Mouse (Mus musculus): ENCODE data around the gene Olfr105-ps.

The Olfr105-ps gene

GRCm38 (mm10) chr17:37378733-37379132, at the start of gene Olfr105-ps:
Olfr105-ps (plus strand) TSS chr17:37379033.
- no peak for DNase-seq

DNA sequence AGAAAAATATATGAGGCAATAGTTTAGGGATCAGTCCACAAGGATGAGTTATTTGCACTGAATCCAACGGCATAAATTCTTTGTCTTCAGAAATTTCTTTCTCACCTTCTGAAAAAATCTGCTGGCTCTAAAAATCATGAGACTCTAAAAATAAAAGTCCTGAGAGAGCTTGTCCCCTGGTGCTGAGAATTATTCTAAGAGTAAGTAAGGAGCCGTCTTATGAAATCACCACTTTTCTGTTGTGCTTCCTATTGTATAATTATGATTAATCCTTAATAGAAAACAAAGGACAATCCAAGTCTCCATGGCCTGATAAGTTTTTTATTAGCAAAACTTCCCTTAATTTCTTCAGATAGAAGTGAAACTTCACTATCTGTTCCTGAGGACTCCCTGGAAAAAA, 39.2 kb upstream of the Olfr105-ps start, which contains the start of gene Olfr103:
Olfr103 (minus strand) TSS at position 101 of the 400 bp plus-strand sequence.
- no peak for DNase-seq

DNA sequence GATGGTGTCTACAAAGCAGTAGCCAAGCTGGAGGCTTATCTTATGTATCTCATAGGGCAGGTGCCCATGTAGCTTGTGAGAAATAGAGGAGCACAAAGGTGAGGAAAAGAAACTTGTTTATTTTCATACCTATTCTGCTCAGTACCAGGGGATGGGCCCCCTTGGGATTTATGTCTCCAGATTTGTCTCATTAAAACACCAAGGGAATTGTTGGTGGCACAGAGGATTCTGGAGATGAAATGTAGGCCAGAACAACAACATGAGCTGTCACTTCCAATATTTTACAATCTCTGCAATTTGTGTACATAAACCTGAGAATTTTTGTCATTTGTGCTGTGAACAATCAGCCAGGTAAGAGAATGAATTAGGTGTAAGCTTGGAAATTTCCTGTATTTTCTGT, 19.6 kb upstream of the Olfr105-ps start, which contains the start of gene Olfr104-ps:
Olfr104-ps (plus strand) TSS at position 301 of the 400 bp plus-strand sequence.
- no peak for DNase-seq

GRCm38 (mm10) chr17:37390093-37390492, 11.3 kb downstream of the Olfr105-ps start, which contains the start of gene Olfr106-ps:
Olfr106-ps (plus strand) TSS chr17:37390393.
- DNase-seq: no peak

DNA sequence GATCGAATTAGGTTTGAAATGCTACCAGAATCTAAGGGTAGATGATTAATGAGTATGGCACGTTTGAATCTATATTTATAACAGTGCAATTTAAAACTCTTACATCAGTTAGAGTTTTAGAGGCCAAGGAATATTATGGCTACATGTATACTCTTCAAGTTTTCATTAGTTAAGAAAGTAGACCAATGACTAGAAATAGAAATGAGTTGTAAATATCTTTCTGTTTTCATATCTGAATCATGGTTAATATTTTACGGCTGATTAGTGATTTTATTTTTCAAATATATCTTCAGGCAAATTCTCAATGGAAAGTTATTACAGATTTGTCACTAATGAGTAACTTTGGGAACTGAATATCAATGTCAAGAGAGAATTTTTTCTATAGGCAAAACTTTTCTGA, 20.1 kb downstream of the Olfr105-ps start, which contains the start of gene Olfr107:
Olfr107 (plus strand) TSS at position 301 of the 400 bp plus-strand sequence.
- no peak for DNase-seq

- no peak for DNase-seq
These were observed 34.5 kb downstream of the Olfr105-ps start for GRCm38 (mm10) chr17:37413380-37413779.
